Mouse (Mus musculus): ENCODE measurements at regions not wholly inside any gene's neighbourhood (a gene's known extent, or its start where the extent isn't known, plus 50 kb on each side); places are given as distances from the start of the nearest gene placed in this dataset.

- no peak for TF ChIP-seq POLR2A (IDR thresholded peaks at IDR 0.05; ENCODE audit: low read depth, low read length)
- TF ChIP-seq CTCF (conservative IDR thresholded peaks at IDR 0.05; ENCODE audit: insufficient read depth, insufficient read length, low read depth, low read length) = no peak
- DNase-seq = no peak
- H3K4me3 ChIP-seq (ENCODE audit: insufficient read depth, low read depth, low read length) = no peak overlapping the region
- no peaks in the 10 kb centered on the region for H3K36me3 ChIP-seq (ENCODE audit: control insufficient read depth, insufficient read depth, low read length)
- H3K27ac ChIP-seq (ENCODE audit: insufficient read depth, low read depth, low read length) = no peak overlapping the region
- WGBS = 88% methylated on average over 3 of the region's 3 CpGs
- peaks cover 6% of the 10 kb centered on the region; the same call in 1 of the 2 replicates for H3K4me1 ChIP-seq (ENCODE audit: control insufficient read depth, insufficient read depth, low read length)
- no peaks in the 10 kb centered on the region for H3K27me3 ChIP-seq (replicated peaks; ENCODE audit: control insufficient read depth, insufficient read depth, low read length)
Measured at GRCm38 (mm10) chr5:75382138-75382537, 192.6 kb upstream of the Kit start.

GRCm38 (mm10) chr5:75387886-75388454, 186.7 kb upstream of the Kit start:
- Histone ChIP-seq H3K4me1 (ENCODE audit: control insufficient read depth, insufficient read depth, low read length) (peaks cover 3% of the 10 kb centered on the region; the same call in 1 of the 2 replicates), H3K36me3 (ENCODE audit: control insufficient read depth, insufficient read depth, low read length) (no peaks in the 10 kb centered on the region), H3K27me3 (replicated peaks; ENCODE audit: control insufficient read depth, insufficient read depth, low read length) (no peaks in the 10 kb centered on the region), H3K4me3 (ENCODE audit: insufficient read depth, low read depth, low read length) (no peak overlapping the region), H3K27ac (ENCODE audit: insufficient read depth, low read depth, low read length) (no peak overlapping the region)
- no peak for TF ChIP-seq CTCF (conservative IDR thresholded peaks at IDR 0.05; ENCODE audit: insufficient read depth, insufficient read length, low read depth, low read length)
- TF ChIP-seq POLR2A (IDR thresholded peaks at IDR 0.05; ENCODE audit: low read depth, low read length) = no peak
- DNase-seq = peak; percentile 7
- 58% methylated on average over 13 of the region's 13 CpGs for WGBS

GRCm38 (mm10) chr5:75388699-75389260, 185.9 kb upstream of the Kit start:
- Histone ChIP-seq H3K27ac (ENCODE audit: insufficient read depth, low read depth, low read length) (no peak overlapping the region), H3K4me1 (ENCODE audit: control insufficient read depth, insufficient read depth, low read length) (peaks cover 3% of the 10 kb centered on the region; the same call in 1 of the 2 replicates), H3K4me3 (ENCODE audit: insufficient read depth, low read depth, low read length) (no peak overlapping the region), H3K36me3 (ENCODE audit: control insufficient read depth, insufficient read depth, low read length) (no peaks in the 10 kb centered on the region), H3K27me3 (replicated peaks; ENCODE audit: control insufficient read depth, insufficient read depth, low read length) (no peaks in the 10 kb centered on the region)
- TF ChIP-seq POLR2A (IDR thresholded peaks at IDR 0.05; ENCODE audit: low read depth, low read length) (no peak), CTCF (conservative IDR thresholded peaks at IDR 0.05; ENCODE audit: insufficient read depth, insufficient read length, low read depth, low read length) (no peak)
- WGBS = 52% methylated on average over 7 of the region's 7 CpGs
- no peak for DNase-seq

GRCm38 (mm10) chr5:75389433-75389971, 185.2 kb upstream of the Kit start:
- DNase-seq = peak; percentile 20
- Histone ChIP-seq H3K27me3 (replicated peaks; ENCODE audit: control insufficient read depth, insufficient read depth, low read length) (no peaks in the 10 kb centered on the region), H3K36me3 (ENCODE audit: control insufficient read depth, insufficient read depth, low read length) (no peaks in the 10 kb centered on the region), H3K4me3 (ENCODE audit: insufficient read depth, low read depth, low read length) (no peak overlapping the region), H3K27ac (ENCODE audit: insufficient read depth, low read depth, low read length) (no peak overlapping the region), H3K4me1 (ENCODE audit: control insufficient read depth, insufficient read depth, low read length) (peaks cover 3% of the 10 kb centered on the region; the same call in 1 of the 2 replicates)
- TF ChIP-seq CTCF (conservative IDR thresholded peaks at IDR 0.05; ENCODE audit: insufficient read depth, insufficient read length, low read depth, low read length) (no peak), POLR2A (IDR thresholded peaks at IDR 0.05; ENCODE audit: low read depth, low read length) (no peak)
- WGBS = 55% methylated on average over 7 of the region's 7 CpGs

- Histone ChIP-seq H3K27me3 (replicated peaks; ENCODE audit: control insufficient read depth, insufficient read depth, low read length) (no peaks in the 10 kb centered on the region), H3K27ac (ENCODE audit: insufficient read depth, low read depth, low read length) (no peak overlapping the region), H3K4me3 (ENCODE audit: insufficient read depth, low read depth, low read length) (no peak overlapping the region), H3K4me1 (ENCODE audit: control insufficient read depth, insufficient read depth, low read length) (peaks cover 16% of the 10 kb centered on the region), H3K36me3 (ENCODE audit: control insufficient read depth, insufficient read depth, low read length) (no peaks in the 10 kb centered on the region)
- TF ChIP-seq POLR2A (IDR thresholded peaks at IDR 0.05; ENCODE audit: low read depth, low read length) (no peak), CTCF (conservative IDR thresholded peaks at IDR 0.05; ENCODE audit: insufficient read depth, insufficient read length, low read depth, low read length) (no peak)
- DNase-seq = no peak
- WGBS = 83% methylated on average over 5 of the region's 5 CpGs
Measured at GRCm38 (mm10) chr5:75398820-75399219, 175.9 kb upstream of the Kit start.

GRCm38 (mm10) chr5:75401734-75402133, 173.0 kb upstream of the Kit start:
- Histone ChIP-seq H3K36me3 (ENCODE audit: control insufficient read depth, insufficient read depth, low read length) (no peaks in the 10 kb centered on the region), H3K27ac (ENCODE audit: insufficient read depth, low read depth, low read length) (no peak overlapping the region), H3K4me3 (ENCODE audit: insufficient read depth, low read depth, low read length) (no peak overlapping the region), H3K27me3 (replicated peaks; ENCODE audit: control insufficient read depth, insufficient read depth, low read length) (no peaks in the 10 kb centered on the region), H3K4me1 (ENCODE audit: control insufficient read depth, insufficient read depth, low read length) (peaks cover 32% of the 10 kb centered on the region)
- DNase-seq = no peak
- TF ChIP-seq POLR2A (IDR thresholded peaks at IDR 0.05; ENCODE audit: low read depth, low read length) (no peak), CTCF (conservative IDR thresholded peaks at IDR 0.05; ENCODE audit: insufficient read depth, insufficient read length, low read depth, low read length) (no peak)
- 90% methylated on average over 3 of the region's 3 CpGs for WGBS

GRCm38 (mm10) chr5:75402631-75403030, 172.1 kb upstream of the Kit start:
- DNase-seq = peak; percentile 77
- WGBS = 17% methylated on average over 3 of the region's 3 CpGs
- Histone ChIP-seq H3K4me3 (ENCODE audit: insufficient read depth, low read depth, low read length) (no peak overlapping the region), H3K4me1 (ENCODE audit: control insufficient read depth, insufficient read depth, low read length) (peaks cover 32% of the 10 kb centered on the region), H3K36me3 (ENCODE audit: control insufficient read depth, insufficient read depth, low read length) (no peaks in the 10 kb centered on the region), H3K27ac (ENCODE audit: insufficient read depth, low read depth, low read length) (peak overlapping the region; percentile 28), H3K27me3 (replicated peaks; ENCODE audit: control insufficient read depth, insufficient read depth, low read length) (no peaks in the 10 kb centered on the region)
- TF ChIP-seq CTCF (conservative IDR thresholded peaks at IDR 0.05; ENCODE audit: insufficient read depth, insufficient read length, low read depth, low read length) (no peak), POLR2A (IDR thresholded peaks at IDR 0.05; ENCODE audit: low read depth, low read length) (no peak)

Data from kidney, adult 2 months (tissue).